Mouse (Mus musculus) frontal cortex, postnatal 10 days (tissue): ENCODE results near the gene Slc6a17.

Source experiments
- DNase-seq, 2 experiments: peaks; one replicate each; pipeline ENCODE4 v3.0.0; 2022; ENCODE audit warnings: low spot score in 2 of 2, mixed read lengths in 1 of 2

The Slc6a17 gene

DNA sequence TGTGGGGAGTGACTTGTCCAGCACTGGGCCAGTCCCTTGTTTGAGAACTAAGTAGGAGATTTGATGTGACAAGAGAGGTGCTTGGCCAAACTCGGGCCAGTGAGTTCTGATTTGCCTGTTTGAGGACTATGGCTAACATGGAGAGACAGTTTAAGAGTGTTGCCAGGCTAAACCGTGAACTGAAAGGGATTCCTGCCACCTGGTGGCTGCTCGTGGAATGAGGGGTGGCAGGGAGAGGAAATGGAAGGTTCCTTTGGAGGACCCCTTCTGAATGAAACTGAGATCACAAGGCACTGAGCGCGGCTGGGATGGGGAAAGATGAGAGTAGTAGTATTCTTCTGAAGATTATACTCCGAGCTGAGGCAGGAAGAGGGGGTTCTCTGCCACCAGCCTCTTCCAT lies 51.2 kb downstream of the Slc6a17 start:
- DNase-seq = peak; percentile 57 to 79

DNA sequence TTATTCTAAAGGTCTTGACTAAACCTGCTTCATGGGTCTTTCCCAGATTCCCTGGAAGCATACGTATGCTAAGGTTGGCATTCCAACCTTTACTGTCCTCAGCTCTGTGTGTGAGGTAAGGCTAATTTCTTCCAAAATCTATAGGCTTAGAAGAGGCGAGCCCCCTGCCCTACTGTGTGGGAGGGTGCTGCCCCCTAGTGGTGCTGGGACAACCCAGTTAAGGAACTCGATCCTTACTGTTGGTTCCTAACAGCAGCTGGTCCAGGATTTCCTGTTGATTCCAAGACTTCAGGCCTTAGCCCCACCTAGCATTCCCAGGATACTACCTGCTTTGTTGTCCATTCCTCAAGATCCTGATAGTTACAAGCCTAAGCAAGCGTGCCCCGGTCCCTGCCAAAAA lies 55.7 kb downstream of the Slc6a17 start:
- peak in 1 of 2 experiments; percentile 79 for DNase-seq

DNA sequence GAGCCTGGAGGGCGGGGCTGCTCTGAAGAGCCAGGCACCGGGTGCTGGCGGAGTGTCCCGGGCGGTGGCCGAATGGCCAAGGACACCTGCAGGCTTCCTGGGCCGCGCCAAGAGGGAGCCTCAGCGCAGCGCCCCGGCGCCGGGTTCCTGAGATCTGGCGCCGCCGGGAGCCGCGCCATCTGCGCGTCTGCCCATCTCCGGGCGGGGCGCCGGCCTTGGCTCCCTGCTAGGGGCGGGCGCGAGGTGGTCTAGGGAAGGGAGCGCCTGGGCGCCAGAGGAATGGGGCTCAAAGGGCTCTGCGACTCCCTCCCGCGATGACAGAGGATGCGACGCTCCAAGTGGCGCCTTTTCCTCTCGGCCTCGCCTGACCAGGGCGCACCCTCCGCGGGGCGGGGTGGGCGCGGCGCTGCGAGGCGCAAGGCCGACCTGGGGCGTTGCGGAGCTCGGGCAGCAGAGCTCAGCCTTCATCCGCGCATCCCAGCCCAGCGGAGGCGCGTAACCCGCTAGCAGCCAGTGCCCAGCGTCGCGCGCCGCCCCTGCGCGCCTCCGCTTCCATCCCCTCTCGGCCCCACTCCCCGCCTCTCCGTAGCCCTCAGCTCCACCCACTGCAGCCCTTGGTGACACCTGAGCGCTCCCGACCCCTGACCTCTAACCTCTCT lies 57.9 kb downstream of the Slc6a17 start:
- DNase-seq = peak in 1 of 2 experiments; percentile 43

DNA sequence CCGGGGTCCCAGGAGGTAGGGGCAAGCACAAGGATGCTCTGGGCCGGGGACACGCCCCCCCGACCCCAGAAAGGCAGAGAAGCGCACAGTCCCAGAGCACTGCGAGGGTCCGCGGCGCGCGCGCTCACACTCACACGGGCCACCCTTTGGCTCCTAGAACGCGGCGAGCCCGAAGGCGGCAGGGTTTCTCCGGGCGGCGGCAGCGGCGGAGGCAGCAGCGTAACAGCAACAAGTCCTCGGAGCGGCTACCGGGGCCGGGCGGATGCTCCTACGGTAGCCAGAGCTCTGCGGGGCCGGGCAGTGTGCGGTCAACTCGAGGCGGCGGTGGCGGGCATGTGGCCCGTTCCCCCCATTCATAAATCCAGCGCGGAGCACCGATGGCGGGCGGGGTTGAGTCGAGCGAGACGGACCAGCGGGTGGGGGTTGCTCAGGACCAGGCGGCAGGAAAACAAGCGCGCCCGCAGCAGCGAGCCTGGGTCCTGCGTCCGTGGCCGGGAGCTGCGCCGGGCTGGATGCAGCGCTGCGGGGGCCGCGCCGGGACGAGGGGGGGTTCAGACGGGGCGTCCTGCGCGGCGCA lies 58.5 kb downstream of the Slc6a17 start, which contains the start of gene Kcnc4:
Gene Kcnc4 (minus strand): TSS at position 357 of the 577 bp plus-strand sequence.
- DNase-seq = no peak

DNA sequence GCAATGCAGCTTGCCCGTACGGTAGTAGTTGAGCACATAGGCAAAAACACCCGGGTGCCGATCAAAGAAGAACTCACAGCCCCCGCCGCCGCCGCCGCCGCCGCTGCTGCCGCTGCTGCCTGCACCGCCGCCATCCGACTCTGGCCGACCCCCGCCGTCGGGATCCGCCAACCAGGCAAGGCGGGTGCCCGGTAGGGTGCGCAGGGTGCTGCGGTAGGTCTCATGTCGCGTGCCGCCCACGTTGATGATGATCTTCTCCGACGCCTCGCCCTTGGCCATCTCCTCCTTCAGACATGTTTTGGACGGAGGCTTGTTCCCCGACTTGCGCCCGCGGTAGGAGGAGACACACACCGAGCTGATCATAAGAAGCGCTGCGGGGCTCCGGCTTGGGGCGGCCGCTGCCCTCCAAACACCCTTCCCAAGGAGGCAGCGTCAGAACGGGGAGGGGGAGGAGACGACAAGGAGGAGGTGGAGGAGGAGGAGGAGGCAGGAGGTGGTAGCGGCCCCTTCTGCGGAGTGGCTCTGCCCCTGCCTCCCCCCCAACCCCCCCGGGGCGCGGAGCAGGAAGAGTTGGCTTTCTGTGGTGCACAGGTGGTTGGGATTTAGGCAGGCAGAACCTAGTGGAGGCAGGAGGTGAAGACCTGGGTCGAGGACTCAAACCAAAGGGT lies 59.2 kb downstream of the Slc6a17 start:
- DNase-seq = peak in 1 of 2 experiments; percentile 57

DNA sequence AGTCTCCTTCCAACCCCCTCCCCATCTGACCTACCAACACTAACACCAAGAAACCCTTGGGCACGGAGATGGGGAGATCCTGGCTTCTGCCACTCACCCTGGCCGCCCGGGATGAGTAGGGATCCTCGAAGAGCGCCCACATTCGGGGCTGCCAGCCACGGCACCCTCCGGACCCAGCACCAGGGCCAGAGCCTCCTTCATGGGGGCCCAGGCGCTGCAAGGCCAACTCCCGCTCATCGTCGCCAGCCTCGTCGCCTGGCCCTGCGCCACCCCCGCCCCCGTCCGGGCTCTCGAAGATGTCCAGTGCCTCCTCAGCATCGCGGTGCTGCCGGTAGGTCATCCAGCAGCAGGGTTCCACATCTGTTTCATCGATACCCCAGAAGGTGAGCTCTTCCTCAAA lies 59.7 kb downstream of the Slc6a17 start:
- no peak for DNase-seq

DNA sequence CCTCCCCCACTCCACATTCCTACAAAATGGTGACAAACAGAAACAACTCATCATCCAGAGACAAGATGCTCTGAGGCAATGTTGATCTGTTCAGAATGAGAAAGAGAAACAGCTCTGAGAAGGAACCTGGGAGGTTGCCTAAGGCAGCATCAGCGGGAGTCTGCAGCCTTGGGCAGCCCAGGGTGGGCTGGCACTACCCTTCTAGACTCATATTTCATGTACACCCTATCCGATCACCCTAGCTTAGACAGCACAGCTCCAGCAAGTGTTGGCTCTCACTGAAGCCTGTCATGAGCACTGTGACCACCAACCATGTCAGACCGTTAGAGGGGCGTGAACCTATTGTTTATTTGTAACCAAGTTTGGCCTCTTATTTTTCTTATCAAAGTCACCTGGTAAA lies 63.5 kb downstream of the Slc6a17 start:
- DNase-seq = no peak

DNA sequence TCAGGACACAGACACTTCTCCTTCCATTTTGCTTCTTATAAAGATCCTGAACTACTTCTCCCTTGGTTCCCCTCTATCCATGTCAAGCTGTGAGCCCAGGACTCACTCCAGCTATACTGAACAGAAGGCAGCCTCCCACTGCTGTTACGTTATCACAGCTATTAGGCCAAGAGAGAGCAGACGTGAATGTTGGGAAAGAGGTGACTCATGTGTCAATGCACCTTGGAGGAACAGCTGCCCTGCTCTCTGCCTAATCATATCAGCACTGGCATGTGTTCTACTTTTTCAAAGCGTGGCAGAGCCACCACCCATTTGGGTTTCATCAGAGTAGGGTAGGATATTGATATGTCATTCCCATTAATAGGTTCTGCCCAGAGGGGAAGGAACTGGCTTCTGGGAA lies 71.0 kb downstream of the Slc6a17 start:
- no peak for DNase-seq

DNA sequence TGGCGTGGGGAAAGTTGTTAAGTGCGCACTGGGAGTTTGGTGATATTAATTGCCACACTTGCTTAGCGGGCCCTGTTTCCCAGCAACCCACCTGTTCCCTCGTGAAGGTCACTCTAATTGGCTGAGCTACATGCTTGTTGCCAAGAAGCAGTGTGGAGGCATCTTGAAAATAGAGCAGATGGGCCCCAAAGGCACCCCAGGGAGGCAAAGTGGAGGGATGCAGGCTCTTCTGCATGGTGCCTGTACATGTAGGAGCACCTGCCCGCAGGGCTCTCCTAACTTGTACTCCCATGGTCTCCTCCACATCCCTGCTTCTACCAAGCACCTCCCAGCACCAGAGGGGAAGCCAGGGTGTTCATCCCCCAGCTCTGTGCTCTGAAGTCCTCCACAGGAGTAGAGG lies 74.0 kb downstream of the Slc6a17 start:
- no peak for DNase-seq

DNA sequence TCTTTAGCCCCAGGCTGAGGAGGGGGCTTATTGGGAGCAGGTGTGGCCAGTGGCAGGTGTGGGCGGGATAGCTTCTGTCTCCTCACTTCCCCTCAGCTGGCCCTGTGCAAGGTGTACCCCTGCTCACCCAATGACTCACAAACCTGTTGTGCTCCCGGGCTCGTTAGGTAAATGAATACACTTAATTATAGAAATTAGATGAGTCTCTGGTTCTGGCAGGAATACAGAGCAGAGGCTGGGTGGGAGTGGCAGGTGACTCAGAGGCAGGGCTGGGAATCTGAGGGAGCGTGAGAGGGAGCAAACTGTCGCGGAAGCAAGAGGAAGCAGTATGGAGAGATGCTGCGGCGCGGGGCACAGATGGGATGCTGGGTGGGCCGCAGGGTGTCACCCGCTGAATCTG lies 75.6 kb downstream of the Slc6a17 start:
- DNase-seq = peak in 1 of 2 experiments; percentile 48

DNA sequence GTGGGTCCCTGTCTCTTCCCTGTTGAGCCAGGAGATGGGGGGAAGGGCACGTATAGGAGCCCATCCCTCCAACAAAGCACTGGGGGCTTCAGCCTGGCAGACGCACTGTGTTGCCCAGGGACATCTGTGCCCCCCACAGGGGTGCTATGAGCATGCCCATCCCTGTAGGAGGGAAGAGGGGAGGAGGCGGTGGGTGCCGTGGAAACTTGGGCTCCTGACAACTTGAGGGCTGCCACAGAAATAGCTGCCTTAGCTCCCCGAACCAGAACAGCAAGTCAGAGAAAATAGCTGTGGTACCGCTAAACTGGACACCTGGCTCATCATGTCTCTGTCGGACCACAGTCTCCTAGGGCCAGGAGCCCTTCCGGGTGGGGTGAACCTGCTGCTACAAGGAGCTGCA lies 76.5 kb downstream of the Slc6a17 start:
- DNase-seq = no peak

DNA sequence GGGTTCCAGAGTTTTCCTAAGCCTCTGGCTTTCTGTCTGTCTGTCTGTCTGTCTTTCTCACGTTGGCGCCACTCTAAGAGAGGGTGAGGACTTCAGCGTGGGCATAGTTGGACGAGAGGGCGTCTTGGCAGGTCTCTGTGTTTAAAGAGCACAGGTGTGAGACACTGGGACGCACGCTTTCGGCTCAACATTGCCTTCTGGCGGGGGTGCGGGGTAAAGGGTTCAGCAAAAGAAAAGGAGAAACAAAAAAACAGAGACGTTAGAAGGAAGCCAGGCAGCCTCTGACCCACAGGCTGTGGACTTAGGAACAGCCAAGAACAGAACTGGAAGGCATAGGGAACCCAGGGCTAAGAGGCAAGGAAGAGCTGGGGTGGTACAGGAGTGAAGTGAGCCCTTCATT lies 78.5 kb downstream of the Slc6a17 start:
- DNase-seq = no peak

DNA sequence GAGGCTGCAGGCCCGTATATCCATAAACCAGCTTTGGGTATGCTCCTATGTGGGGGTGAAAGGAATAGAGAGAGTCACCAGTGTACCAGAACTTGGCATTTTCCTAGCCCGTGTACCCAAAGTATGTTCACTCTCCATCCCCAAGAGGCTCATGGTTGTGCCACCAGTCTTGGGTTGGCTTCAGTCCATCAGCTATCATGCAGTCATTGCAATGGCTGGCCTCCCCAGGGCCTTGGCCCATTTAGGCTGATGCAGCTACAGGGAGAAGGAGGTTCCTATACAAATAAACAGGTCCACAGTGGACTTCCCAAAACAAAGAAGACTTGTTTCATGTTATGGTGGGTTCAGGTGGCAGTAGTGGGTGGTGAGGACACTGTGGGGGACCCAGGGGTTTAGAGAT lies 80.2 kb downstream of the Slc6a17 start:
- DNase-seq = no peak

DNA sequence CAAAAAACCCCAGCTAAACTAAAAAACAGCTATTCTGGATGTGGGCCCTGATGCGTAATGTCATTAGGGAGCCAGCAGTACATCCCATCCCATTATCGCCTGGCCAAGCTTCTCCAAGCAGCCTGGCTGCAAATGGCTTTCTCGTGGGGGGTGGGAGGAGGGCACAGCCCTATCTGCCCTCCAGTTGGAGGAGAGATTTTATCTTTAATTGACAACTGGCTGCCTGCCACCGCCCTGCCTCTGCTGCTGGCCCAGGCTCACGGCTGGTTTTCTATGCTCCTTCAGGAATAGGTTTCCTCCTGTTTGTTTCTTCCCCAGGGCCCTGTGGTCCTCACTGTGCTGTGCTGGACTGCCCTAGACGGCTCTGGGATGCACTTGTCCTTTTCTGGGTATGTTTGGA lies 81.4 kb downstream of the Slc6a17 start:
- no peak for DNase-seq

DNA sequence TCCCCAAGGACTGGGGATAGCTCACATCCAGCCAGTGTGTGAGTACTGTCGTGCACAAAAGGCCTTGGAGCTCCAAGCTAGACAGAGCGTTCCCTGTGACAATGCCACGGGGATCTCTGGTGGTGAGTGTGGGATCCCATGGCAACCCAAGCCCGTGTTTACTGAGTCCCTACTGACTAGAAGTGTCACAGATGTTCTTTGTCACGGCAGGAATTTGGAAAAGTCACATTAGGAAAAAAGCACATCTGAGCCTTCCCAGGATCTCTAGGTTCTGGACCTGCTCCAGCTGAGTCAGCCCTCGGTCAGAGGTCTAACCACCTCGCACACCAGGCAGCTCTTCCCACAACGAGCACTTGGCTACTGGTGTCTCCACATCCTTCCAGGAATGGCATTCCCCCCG lies 84.2 kb downstream of the Slc6a17 start:
- no peak for DNase-seq

DNA sequence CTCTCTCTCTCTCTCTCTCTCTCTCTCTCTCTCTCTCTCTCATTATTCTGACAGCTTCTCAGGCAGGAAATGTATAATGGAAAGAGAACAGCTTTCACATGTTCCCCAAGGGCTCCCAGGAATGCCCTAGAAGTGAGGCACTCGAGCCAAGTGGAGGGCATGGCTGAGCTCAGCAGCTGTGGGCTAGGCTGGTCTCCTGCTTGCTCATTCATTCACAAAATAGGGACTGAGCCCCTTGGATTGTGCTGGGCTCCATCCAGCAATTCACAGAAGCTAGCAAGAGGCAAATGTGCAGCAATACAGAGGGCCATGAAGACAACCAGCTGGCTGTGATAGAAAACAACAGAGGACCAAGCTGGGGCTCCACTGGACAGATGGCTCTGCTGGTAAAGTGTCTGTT lies 86.5 kb downstream of the Slc6a17 start:
- DNase-seq = no peak

DNA sequence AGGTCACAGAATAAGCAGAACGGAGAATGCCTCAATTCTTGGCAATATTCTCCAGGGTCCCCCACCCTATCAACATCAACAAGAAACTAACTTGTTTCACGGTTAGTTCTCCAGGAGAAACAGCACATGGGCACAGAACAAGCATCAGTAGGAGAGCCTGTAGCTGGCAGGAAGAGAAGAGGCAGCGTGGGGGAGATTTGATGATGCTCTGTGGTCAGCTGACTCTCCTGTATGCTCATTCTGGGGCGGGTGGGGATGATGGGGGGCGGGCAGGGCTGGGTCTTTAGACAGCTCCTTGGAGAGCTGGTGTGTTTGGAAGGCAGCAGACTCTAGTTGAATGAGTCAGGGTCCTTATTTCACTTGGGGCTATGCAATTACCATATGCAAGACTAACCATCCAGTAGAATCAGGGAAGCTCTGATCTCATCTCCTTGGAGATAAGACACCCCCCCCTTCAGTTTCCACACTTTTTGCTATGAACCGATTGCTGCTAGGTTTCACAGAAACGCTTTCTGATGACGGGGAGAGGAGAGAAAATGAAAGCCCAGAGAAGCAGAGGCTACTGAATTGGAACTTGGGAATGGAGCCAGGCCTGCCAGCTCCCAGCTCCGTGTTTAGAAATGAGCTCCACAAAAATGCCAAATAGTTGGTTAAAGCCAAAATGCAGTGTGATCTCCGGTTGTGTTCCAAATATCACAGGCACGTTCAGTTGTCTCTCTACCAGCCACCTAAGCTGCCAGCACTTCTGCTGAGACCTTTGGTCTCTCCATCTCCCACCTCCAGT lies 93.4 kb downstream of the Slc6a17 start:
- peak in 1 of 2 experiments; percentile 56 for DNase-seq

DNA sequence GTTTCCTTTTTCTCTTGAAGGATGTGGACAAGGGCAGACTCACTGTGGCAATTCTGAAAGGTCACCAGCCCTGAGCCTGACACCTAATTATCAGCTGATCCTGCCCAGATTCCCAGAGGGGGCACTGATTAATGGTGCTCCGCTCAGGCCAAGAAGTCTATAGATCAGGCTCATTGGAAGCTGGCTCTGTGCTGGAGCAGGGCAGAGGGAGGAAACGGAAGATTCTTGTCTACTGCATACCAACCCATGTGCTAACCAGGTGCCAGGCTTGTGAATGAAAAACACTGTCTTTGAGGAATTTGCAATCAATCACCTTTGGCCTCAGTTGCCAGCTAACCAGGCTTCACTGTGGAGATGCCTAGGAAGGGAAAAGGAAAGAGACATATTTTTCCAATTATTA lies 97.7 kb downstream of the Slc6a17 start:
- no peak for DNase-seq
